Mouse (Mus musculus): Measurements from ENCODE around the gene Csde1.

DNA sequence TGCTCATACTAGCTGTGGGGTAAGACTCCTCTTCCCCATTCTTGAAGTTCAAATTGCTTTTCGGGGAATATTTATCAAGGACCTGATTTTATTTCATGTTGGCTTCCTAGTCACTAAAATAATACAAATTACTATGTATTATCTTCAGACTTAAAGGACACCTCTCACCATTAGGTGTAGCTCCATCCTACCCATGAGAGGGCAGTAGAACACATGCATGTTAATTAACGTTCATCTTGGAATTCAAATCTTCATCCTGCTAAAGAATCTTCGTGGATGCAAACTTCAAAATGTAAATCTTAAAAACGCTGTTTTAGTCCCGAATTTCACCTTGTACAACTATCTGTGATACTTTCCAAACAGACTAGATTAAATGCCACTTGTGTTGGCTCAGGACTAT lies 81.0 kb downstream of the Csde1 start:
- no peak for TF ChIP-seq POLR2A (IDR thresholded peaks at IDR 0.05; ENCODE audit: control insufficient read depth, extremely low read depth, insufficient read depth, low read length, poor library complexity)
- TF ChIP-seq CTCF (IDR thresholded peaks at IDR 0.05; ENCODE audit: borderline replicate concordance, control insufficient read depth, extremely low read depth, insufficient read depth, low read length, poor library complexity), result no peak

Data from thymus, adult 2 months (tissue).